Mouse (Mus musculus) small intestine, adult 2 months (tissue): Measurements from ENCODE around the gene Ptprd. TPM values are rescaled to one million over a fixed set of nuclear protein-coding genes. Genes with fewer than 3 reads are reported as not detected.

Experiments used
- H3K27ac ChIP-seq: fragments of 200-500 bp; 2 replicates; pipeline ENCODE4 v1.5.1; 2012; ENCODE audit warnings: low read depth, low read length, control low read depth, inconsistent platforms; ENCODE audit not compliant: insufficient read depth
- H3K27me3 ChIP-seq: fragments of 200-500 bp; 2 replicates; pipeline ENCODE4 v1.6.1; 2012; ENCODE audit warnings: mild to moderate bottlenecking, moderate library complexity, low read length, inconsistent platforms; ENCODE audit not compliant: control insufficient read depth, insufficient read depth
- H3K36me3 ChIP-seq: fragments of 200-500 bp; 2 replicates; pipeline ENCODE4 v1.6.1; 2012; ENCODE audit warnings: mild to moderate bottlenecking, low read length, control low read depth, inconsistent platforms; ENCODE audit not compliant: control insufficient read depth, insufficient read depth
- H3K4me1 ChIP-seq: fragments of 200-500 bp; 2 replicates; pipeline ENCODE4 v1.6.1; 2012; ENCODE audit warnings: low read length, inconsistent platforms, mixed read lengths; ENCODE audit not compliant: control insufficient read depth, insufficient read depth, insufficient read length
- H3K4me3 ChIP-seq: fragments of 200-500 bp; 2 replicates; pipeline ENCODE4 v1.5.1; 2012; ENCODE audit warnings: low read depth, mild to moderate bottlenecking, control low read depth, inconsistent platforms, low read length, moderate library complexity
- CTCF ChIP-seq: fragments of 200-500 bp; IDR thresholded peaks from 2 replicates; pipeline ENCODE4 v1.5.1; 2012; ENCODE audit warnings: low read depth, mild to moderate bottlenecking, control low read depth, inconsistent platforms, low read length, moderate library complexity, mixed read lengths; ENCODE audit not compliant: insufficient replicate concordance, insufficient read length; ENCODE audit errors: extremely low read depth
- POLR2A ChIP-seq: fragments of 200-500 bp; IDR thresholded peaks from 2 replicates; pipeline ENCODE4 v1.6.1; 2012; ENCODE audit warnings: low read depth, mild to moderate bottlenecking, control low read depth, inconsistent platforms, low read length, moderate library complexity
- WGBS: fragments of 180-500 bp; shearing (Covaris S2); methylation state at CpG from one replicate; pipeline ENCODE4 v1.1.7; 2018; 5-methylcytosine and 5-hydroxymethylcytosine counted together
- polyA plus RNA-seq: library from polyadenylated mRNA; depleted of rRNA; stranded (reverse); fragments of >200 nt; gene quantifications from 2 replicates; pipeline ENCODE4 v1.2.3, GENCODE M21; 2012

Ptprd gene
- polyA plus RNA-seq, 1 experiment, result 1.5 TPM

DNA sequence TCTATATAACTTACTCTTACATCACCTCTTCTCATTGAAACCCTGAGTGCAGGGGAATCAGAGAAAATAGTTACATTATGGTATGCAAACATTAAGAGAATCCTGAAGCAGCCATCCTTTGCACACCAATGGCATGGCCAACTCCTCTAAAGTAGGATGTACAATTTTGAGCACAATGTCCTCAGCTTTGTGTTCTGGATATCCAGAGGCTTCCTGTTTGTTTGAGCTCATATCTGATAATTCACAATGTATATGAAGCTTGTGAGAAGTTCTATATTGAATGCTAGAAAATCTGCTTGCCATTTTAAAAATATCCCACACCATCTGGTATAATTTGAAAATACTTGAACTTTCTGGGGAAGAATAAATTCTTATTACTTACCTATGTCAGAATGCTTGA is 114.2 kb downstream of the Ptprd start:
- no peaks in the 10 kb centered on the region for H3K4me1 ChIP-seq
- no peaks in the 10 kb centered on the region for H3K36me3 ChIP-seq
- no peak overlapping the region for H3K27ac ChIP-seq
- no peaks in the 10 kb centered on the region for H3K27me3 ChIP-seq
- TF ChIP-seq POLR2A, result no peak
- TF ChIP-seq CTCF, result no peak
- H3K4me3 ChIP-seq, result no peak overlapping the region

DNA sequence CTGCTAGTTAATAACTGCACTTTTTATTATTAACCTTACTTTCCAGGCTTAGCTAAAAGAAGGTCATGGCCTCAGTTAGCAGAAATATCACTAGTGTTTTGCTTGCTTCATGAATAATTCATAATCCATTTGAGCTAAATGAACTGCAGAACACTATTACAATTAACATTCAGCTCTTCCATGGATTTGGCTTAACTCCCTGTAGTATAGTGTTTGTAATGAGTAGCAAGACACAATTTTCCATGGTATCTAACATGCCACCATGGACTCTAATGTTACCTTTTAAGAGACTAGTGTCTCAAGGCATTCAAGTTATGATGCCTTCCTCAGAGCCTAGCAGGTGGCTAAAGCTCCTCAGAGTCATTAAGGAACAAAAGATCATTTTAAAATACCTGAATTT is 129.0 kb downstream of the Ptprd start:
- TF ChIP-seq POLR2A (no peak), CTCF (no peak)
- Histone ChIP-seq H3K36me3 (no peaks in the 10 kb centered on the region), H3K4me1 (no peaks in the 10 kb centered on the region), H3K27ac (no peak overlapping the region), H3K4me3 (no peak overlapping the region), H3K27me3 (no peaks in the 10 kb centered on the region)

DNA sequence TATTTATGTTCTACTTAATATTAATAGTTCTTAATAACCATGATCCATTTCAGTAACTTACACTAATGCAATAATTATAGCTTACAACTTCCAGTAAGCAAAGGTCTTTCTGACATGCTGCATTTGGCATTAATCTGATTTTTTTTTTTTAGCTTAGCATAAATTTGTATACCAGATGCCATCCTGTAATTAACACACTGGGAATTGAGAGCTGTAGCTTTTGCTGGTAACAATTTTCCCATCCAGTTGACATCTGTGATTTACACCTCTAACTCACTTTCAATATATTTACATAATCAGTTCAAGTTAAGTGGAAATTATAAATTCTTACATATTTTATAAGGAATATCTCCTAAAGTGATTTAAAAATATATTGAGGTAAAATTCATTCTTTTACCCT is 134.3 kb downstream of the Ptprd start:
- no peak overlapping the region for H3K4me3 ChIP-seq
- no peaks in the 10 kb centered on the region for H3K27me3 ChIP-seq
- no peak overlapping the region for H3K27ac ChIP-seq
- H3K36me3 ChIP-seq, result no peaks in the 10 kb centered on the region
- TF ChIP-seq POLR2A (no peak), CTCF (no peak)
- H3K4me1 ChIP-seq, result no peaks in the 10 kb centered on the region

DNA sequence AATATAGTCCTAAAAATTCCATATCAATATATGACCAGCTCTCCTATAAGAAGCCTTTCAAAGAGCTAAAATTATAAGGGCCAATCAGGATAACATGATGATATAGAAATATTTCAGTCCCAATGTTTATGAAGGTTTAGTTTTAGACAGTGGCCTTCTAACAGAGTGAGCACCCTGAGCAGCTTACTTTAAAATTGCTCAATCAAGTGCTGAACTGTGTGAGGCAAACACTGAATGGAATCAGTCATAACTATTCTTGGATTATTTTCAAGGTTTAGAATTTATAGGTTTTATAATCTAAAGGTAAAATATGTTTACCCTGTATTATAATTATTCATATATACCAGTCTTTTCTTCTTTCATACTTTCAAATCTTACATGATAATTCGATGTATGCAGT is 134.7 kb downstream of the Ptprd start:
- TF ChIP-seq POLR2A (no peak), CTCF (no peak)
- no peak overlapping the region for H3K27ac ChIP-seq
- H3K4me1 ChIP-seq, result no peaks in the 10 kb centered on the region
- no peaks in the 10 kb centered on the region for H3K27me3 ChIP-seq
- H3K36me3 ChIP-seq, result no peaks in the 10 kb centered on the region
- 83% methylated on average over 1 of the region's 1 CpGs for WGBS
- no peak overlapping the region for H3K4me3 ChIP-seq

DNA sequence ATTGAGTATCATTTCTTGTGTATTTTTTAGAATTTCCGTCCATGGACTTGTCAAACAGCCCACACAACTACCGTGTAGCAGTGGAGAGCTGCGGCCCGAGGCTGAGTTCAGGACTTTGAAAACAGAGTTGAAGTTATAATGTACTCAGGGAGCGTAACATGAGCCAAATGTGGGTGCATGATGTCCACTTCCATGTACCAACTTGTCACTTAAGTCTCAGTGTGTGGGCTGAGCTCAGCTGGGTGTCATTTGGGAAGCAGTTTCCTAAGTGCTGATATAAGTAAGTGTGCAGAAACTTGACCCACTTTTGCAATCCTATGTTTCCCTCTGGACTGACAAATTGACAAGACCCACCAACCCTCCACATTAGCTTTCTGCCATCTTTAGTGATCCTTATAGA is 173.4 kb downstream of the Ptprd start:
- no peak for TF ChIP-seq CTCF
- TF ChIP-seq POLR2A, result no peak
- Histone ChIP-seq H3K27ac (no peak overlapping the region), H3K4me1 (no peaks in the 10 kb centered on the region), H3K36me3 (no peaks in the 10 kb centered on the region), H3K27me3 (no peaks in the 10 kb centered on the region), H3K4me3 (no peak overlapping the region)
- 83% methylated on average over 5 of the region's 5 CpGs for WGBS

DNA sequence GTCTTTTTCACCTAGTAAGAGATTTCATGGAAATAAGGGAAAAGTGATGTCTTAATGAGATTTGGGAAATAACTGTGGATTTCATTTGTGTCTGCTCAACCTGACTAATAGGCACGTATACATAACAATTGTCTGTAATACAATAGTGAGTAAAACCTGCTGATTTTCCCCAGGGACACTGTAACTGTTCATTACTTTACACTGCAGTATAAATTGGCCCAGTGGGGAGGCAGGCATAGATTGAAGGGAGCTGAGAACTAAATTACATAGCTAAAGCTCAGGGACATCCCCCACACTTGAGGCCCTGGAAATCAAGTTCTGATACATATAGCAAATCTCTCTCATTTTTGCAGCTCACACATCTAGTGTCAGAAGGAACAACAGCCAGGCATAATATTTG is 209.7 kb downstream of the Ptprd start:
- Histone ChIP-seq H3K4me3 (no peak overlapping the region), H3K4me1 (no peaks in the 10 kb centered on the region), H3K27ac (no peak overlapping the region), H3K27me3 (no peaks in the 10 kb centered on the region), H3K36me3 (no peaks in the 10 kb centered on the region)
- WGBS, result 77% methylated on average over 1 of the region's 1 CpGs
- TF ChIP-seq CTCF (no peak), POLR2A (no peak)

- Histone ChIP-seq H3K4me3 (no peak overlapping the region), H3K27ac (no peak overlapping the region), H3K27me3 (no peaks in the 10 kb centered on the region), H3K4me1 (no peaks in the 10 kb centered on the region), H3K36me3 (no peaks in the 10 kb centered on the region)
- TF ChIP-seq CTCF, result no peak
- TF ChIP-seq POLR2A, result no peak
- WGBS, result 77% methylated on average over 4 of the region's 4 CpGs
Measured at GRCm38 (mm10) chr4:77992709-77993108, 219.1 kb downstream of the Ptprd start.

- 89% methylated on average over 4 of the region's 4 CpGs for WGBS
- Histone ChIP-seq H3K27me3 (no peaks in the 10 kb centered on the region), H3K4me3 (no peak overlapping the region), H3K4me1 (no peaks in the 10 kb centered on the region), H3K36me3 (no peaks in the 10 kb centered on the region), H3K27ac (no peak overlapping the region)
- TF ChIP-seq POLR2A (no peak), CTCF (no peak)
Measured at GRCm38 (mm10) chr4:77982094-77982493, 229.7 kb downstream of the Ptprd start.
